Mouse (Mus musculus) intestine, postnatal 0 days (tissue): ENCODE data around the gene Vmn1r198. TPM values are rescaled to one million over a fixed set of nuclear protein-coding genes. Genes with fewer than 3 reads are reported as not detected.

ENCODE experiments used
- ATAC-seq: fragments of 200-750 bp; cut with Nextera tagmentation; 2 replicates; pipeline ENCODE4 v1.8.0; 2017; ENCODE audit warnings: mild to moderate bottlenecking, moderate TSS enrichment, moderate library complexity
- H3K27ac ChIP-seq: fragments of 300-500 bp; sonication (generic); 2 replicates; pipeline ENCODE4 v1.5.1; 2014; ENCODE audit warnings: mild to moderate bottlenecking, low read depth, low read length, moderate library complexity
- H3K27me3 ChIP-seq: fragments of 300-500 bp; sonication (generic); replicated peaks from 2 replicates; pipeline ENCODE4 v1.6.1; 2014; ENCODE audit warnings: low read length, mixed read lengths; ENCODE audit not compliant: control insufficient read depth, insufficient read depth
- H3K36me3 ChIP-seq: fragments of 300-500 bp; sonication (generic); 2 replicates; pipeline ENCODE4 v1.6.1; 2014; ENCODE audit warnings: mild to moderate bottlenecking, moderate library complexity; ENCODE audit not compliant: control insufficient read depth, insufficient read depth
- H3K4me1 ChIP-seq: fragments of 300-500 bp; sonication (generic); replicated peaks from 2 replicates; pipeline ENCODE4 v1.6.1; 2014; ENCODE audit warnings: antibody characterized with exemption, low read length, mixed read lengths; ENCODE audit not compliant: control insufficient read depth, insufficient read depth
- H3K4me2 ChIP-seq: fragments of 300-500 bp; sonication (generic); replicated peaks from 2 replicates; pipeline ENCODE4 v1.6.1; 2014; ENCODE audit warnings: low read depth, mild to moderate bottlenecking, moderate library complexity
- H3K4me3 ChIP-seq: fragments of 300-500 bp; sonication (generic); 2 replicates; pipeline ENCODE4 v1.5.1; 2014; ENCODE audit warnings: low read depth, low read length
- H3K9ac ChIP-seq: fragments of 300-500 bp; sonication (generic); 2 replicates; pipeline ENCODE4 v1.6.1; 2014; ENCODE audit warnings: mild to moderate bottlenecking, low read depth, low read length
- H3K9me3 ChIP-seq: fragments of 300-500 bp; sonication (generic); 2 replicates; pipeline ENCODE4 v1.6.1; 2016; ENCODE audit warnings: mixed run types; ENCODE audit not compliant: control insufficient read depth
- CTCF ChIP-seq: sonication (generic); IDR thresholded peaks from 2 replicates; pipeline ENCODE4 v1.5.1; 2016; ENCODE audit warnings: low read depth, mild to moderate bottlenecking, control low read depth, antibody characterized with exemption, moderate library complexity
- WGBS: fragments of 180-500 bp; shearing (Covaris S2); extraction: QIAGEN DNeasy Blood & Tissue Kit; methylation state at CpG from one replicate; pipeline ENCODE4 v1.1.7; 2014; 5-methylcytosine and 5-hydroxymethylcytosine counted together
- polyA plus RNA-seq: library from polyadenylated mRNA; unstranded; fragments of >200 nt; fragmentation: Nextera tagmentation; extraction: Ambion mirVana; gene quantifications from 2 replicates; pipeline ENCODE4 v1.2.1, GENCODE M21; 2015

Gene Vmn1r198
- polyA plus RNA-seq, 1 experiment from 2014 or later, result not detected

DNA sequence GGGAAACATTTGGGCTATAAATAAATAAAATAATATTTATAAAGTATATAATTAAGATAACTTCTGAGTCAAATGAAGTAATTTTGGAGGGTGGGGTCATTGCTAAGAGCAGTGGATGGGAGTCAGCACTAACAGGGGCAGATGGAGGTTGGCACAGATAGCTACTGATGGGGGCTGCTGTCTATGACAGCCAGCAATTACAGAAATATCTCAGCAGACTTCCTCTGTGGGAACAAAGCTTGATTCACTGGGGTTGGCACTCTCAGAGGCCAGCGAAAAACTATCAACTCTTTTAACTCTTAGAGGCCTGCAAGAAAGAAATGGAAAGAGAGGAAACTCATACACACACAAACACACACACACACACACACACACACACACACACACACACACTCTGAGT, 52.8 kb downstream of the Vmn1r198 start:
- no peak for ATAC-seq
- WGBS, result 57% methylated on average over 1 of the region's 1 CpGs
- no peak for TF ChIP-seq CTCF
- H3K27ac ChIP-seq, result no peak overlapping the region
- H3K4me3 ChIP-seq, result no peak overlapping the region
- H3K4me2 ChIP-seq, result no peak overlapping the region
- H3K9ac ChIP-seq, result no peak overlapping the region
- no peaks in the 10 kb centered on the region for H3K4me1 ChIP-seq
- no peaks in the 10 kb centered on the region for H3K27me3 ChIP-seq
- no peaks in the 10 kb centered on the region for H3K36me3 ChIP-seq
- no peaks in the 10 kb centered on the region for H3K9me3 ChIP-seq

Other genes starting within 250 kb of the Vmn1r198 start
- gene Vmn1r189, start 244.5 kb upstream of the Vmn1r198 start, polyA plus RNA-seq, result not detected in 2 replicates
- gene Vmn1r191, start 166.4 kb upstream of the Vmn1r198 start, polyA plus RNA-seq, result not detected in 2 replicates
- gene Vmn1r192, start 159.2 kb upstream of the Vmn1r198 start, polyA plus RNA-seq, result not detected in 2 replicates
- gene Vmn1r193, start 127.2 kb upstream of the Vmn1r198 start, polyA plus RNA-seq, result not detected in 2 replicates
- gene Vmn1r194, start 106.1 kb upstream of the Vmn1r198 start, polyA plus RNA-seq, result not detected in 2 replicates
- gene Vmn1r195, start 79.8 kb upstream of the Vmn1r198 start, polyA plus RNA-seq, result not detected in 2 replicates
- not detected in 2 replicates for gene Vmn1r196, start 60.4 kb upstream of the Vmn1r198 start, polyA plus RNA-seq
- not detected in 2 replicates for gene Vmn1r197, start 25.8 kb upstream of the Vmn1r198 start, polyA plus RNA-seq
- gene Vmn1r199, start 29.5 kb downstream of the Vmn1r198 start, polyA plus RNA-seq, result not detected in 2 replicates
- not detected in 2 replicates for gene Vmn1r200, start 40.0 kb downstream of the Vmn1r198 start, polyA plus RNA-seq
- gene Vmn1r201, start 121.6 kb downstream of the Vmn1r198 start, polyA plus RNA-seq, result not detected in 2 replicates
- gene Vmn1r202, start 155.0 kb downstream of the Vmn1r198 start, polyA plus RNA-seq, result not detected in 2 replicates
- gene Vmn1r203, start 167.8 kb downstream of the Vmn1r198 start, polyA plus RNA-seq, result not detected in 2 replicates
- not detected in 2 replicates for gene Vmn1r204, start 202.8 kb downstream of the Vmn1r198 start, polyA plus RNA-seq
- gene Vmn1r205, start 242.6 kb downstream of the Vmn1r198 start, polyA plus RNA-seq, result not detected in 2 replicates